Mouse (Mus musculus): ENCODE measurements around the gene Ptprf.

DNA sequence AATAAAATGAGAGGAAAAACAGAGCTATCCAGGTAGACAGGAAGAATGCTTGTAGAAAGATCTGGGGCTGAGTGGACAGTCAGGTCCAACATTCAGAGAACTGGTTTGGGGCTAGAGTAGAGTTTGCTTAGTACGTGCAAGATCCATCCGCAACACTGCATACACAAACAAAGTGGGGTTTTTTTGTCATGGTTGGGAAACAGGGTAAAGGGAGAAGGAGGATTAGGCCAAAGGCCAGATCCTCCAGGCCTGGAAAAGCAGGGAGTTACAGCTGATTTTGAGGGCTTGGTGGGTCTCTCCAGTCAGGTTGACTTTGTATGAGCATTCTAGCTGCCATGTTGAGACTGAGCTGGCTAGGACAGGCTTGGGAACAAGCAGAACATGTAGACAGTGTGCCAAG lies 85.3 kb downstream of the Ptprf start:
- TF ChIP-seq GATA1 (IDR thresholded peaks at IDR 0.05; ENCODE audit: low read length), result no peak
- no peak for TF ChIP-seq TAL1 (IDR thresholded peaks at IDR 0.05; ENCODE audit: low read length)

Data from erythroblast, embryonic 14.5 days (primary cell).